Mouse (Mus musculus): ENCODE measurements around the gene Plekha7.

DNA sequence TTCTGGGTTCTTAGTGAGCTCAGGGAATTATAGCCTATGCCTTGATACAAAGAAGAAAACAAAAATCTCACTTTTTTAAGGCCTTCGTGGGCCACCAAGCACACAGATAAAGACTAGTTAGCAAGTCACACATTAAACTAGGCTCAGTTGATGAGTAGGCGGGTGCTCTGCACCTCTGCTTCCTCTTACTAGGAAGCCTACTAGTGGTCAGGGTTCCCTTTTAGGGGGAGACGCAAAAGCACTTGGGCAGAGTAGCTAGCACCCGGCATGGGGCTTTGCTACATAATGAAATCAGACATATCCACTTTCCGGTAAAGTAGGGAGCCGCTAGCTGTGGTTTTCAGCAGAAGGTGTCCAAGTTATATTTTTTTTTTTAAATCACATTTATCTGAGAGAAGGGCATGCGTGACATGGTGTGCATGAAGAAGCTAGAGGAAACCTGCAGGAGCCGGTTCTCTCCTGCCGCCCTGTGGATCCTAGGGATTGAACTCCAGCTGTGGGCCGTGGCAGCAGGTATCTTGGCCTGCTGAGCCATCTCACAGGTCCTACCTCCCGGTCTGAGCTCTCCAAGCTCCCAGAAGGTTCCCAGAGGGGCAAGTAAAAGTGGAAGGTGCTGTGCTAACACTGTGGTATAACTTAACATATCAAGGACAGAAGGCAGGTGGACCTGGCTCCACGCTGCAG lies 67.2 kb downstream of the Plekha7 start:
- TF ChIP-seq POLR2A (IDR thresholded peaks at IDR 0.05; ENCODE audit: insufficient read depth, low read depth, low read length) (no peak), CTCF (IDR thresholded peaks at IDR 0.05; ENCODE audit: insufficient read depth, low read depth, low read length) (no peak)

Measured in olfactory bulb, adult 2 months (tissue).